Mouse (Mus musculus) subcutaneous adipose tissue, adult 2 months (tissue): ENCODE results near the gene Padi4. TPM values are rescaled to one million over a fixed set of nuclear protein-coding genes. Genes with fewer than 3 reads are reported as not detected.

Source experiments
- polyA plus RNA-seq: library from polyadenylated mRNA; depleted of rRNA; stranded (reverse); fragments of >200 nt; gene quantifications from 2 replicates; pipeline ENCODE4 v1.2.3, GENCODE M21; 2012; ENCODE audit warnings: low replicate concordance; rRNA removed

The Padi4 gene
- 1.2 and 15.1 TPM in 2 replicates for polyA plus RNA-seq

DNA sequence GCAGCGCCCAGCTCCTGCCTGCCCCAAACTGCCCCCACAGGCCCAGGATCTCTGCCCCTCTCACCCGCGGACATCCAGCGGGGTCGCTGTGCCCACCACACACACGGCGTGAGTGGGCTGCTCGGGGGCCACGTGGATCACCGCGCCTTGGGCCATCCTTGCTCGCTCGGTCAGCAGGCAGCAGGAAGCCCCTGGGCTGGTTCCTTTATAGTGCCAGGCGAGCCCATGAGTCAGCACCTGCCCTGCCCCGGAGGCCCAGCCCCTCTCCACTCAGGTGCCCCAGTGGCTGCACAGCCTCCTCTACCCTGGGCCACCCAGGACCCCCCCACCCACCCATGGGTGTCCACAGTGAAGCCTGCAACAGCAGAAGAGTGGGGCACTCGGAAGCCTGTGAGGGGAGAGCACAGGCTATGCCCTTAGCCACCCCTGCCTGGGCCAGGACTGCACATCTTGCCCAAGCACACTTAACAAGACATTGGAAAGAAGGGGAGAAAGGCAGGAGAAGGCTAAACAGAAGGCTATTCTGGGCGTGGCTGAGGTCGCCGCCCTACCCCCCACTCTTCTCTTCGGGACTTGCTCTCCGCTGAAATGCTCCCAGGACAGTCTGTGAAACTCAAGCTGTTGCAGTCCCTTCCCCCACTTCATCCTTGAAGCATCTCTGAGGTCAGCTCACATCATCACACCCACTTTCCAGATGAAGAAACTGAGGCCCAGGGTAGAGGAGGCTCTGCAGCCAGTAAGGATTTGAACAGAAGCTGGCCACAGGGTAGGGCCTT is at the start of gene Padi4:
TSS of gene Padi4 (minus strand) at position 212 of the 776 bp plus-strand sequence.

DNA sequence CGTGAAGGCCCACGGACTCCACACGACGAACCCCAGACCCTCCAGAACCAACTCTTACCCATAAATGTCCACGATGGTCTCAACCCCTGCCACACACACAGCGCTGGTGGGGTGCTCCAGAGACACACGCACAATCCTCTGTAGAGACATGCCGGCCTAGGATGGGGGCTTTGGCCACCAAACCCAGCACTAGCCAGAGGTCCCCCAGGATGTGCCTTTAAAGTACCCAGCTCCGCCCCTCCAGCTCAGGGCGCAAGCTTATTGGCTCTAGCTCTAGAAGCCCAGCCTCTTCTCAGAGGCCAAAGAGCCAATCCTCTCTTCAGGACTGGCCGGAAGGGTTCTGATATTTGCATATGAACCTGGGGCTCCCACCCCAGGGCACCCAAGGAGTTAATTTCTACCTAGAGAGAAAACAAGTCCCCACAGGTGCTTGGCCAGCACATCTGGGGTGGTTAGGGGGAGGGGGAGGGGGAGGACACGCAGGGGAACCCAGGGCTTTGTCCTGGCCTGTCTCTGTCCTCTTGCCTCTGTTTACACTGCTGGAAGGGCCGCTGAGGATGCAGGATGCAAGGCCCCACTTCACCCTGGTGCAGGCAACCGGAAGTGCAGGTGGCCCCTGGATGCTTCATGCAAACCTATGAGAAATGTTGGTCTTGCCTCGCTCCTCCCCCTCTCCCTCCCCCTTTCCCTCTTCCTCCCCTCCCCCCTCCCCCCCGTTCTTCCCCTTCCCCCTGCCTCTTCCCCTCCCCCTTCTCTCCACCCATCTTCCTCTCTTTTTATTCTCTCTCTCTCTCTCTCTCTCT is 36.6 kb upstream of the Padi4 start, which contains the start of gene Padi3:
TSS of gene Padi3 (minus strand) at position 191 of the 803 bp plus-strand sequence.

DNA sequence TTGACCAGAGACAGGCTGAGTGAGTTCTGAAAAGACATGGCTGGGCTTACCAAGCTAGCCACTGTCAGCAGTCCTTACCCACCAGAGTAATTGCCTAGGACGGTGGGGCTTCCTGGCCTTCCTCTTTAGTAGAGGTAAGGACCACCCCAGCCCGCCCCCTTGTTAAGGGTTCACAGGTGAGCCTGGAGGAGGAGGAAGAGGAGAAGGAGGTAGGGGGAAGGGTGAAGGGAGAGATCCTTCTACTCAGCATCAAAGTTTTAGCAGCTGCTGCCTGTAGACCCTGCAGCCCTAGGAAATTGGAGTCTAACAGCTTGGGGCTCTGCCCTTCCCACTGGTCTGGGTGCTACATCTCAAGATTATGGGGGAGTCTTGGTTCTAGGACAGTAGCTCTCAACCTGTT is 31.5 kb downstream of the Padi4 start, which contains the start of gene Padi6:
TSS of gene Padi6 (minus strand) at position 101 of the 400 bp plus-strand sequence.

GRCm38 (mm10) chr4:140700269-140701018 is 73.6 kb downstream of the Padi4 start, which contains the start of gene Rcc2:
Gene Rcc2, plus strand, starts transcription at chr4:140700541.

Other genes with a start within 250 kb of the Padi4 start
- 12.3 and 37.0 TPM in 2 replicates for gene Arhgef10l, start 108.2 kb downstream of the Padi4 start, polyA plus RNA-seq
- 27.3 and 75.5 TPM in 2 replicates for gene Rcc2, start 73.7 kb downstream of the Padi4 start, polyA plus RNA-seq
- not detected in 2 replicates for gene Padi6, start 31.6 kb downstream of the Padi4 start, polyA plus RNA-seq
- gene Padi3, start 36.4 kb upstream of the Padi4 start, polyA plus RNA-seq: 0.10 and 0.15 TPM in 2 replicates
- 0.14 and 14.8 TPM in 2 replicates for gene Padi1, start 71.5 kb upstream of the Padi4 start, polyA plus RNA-seq
- gene Padi2, start 132.1 kb upstream of the Padi4 start, polyA plus RNA-seq: 1.3 and 13.8 TPM in 2 replicates
- 251 and 307 TPM in 2 replicates for gene Sdhb, start 187.0 kb upstream of the Padi4 start, polyA plus RNA-seq
- 84.9 and 104 TPM in 2 replicates for gene Atp13a2, start 212.6 kb upstream of the Padi4 start, polyA plus RNA-seq
- 56.0 and 312 TPM in 2 replicates for gene Mfap2, start 236.2 kb upstream of the Padi4 start, polyA plus RNA-seq